Mouse (Mus musculus): Measurements from ENCODE around the gene Ces2g.

GRCm38 (mm10) chr8:105010000-105010399 is 48.5 kb downstream of the Ces2g start:
- TF ChIP-seq CTCF (conservative IDR thresholded peaks at IDR 0.05; ENCODE audit: low read length) = no peak
- TF ChIP-seq NANOG (IDR thresholded peaks at IDR 0.05; ENCODE audit: borderline replicate concordance, low read length) = no peak
